Mouse (Mus musculus): ENCODE data around the gene Scn3a. TPM values are rescaled to one million over a fixed set of nuclear protein-coding genes. Genes with fewer than 3 reads are reported as not detected.

The Scn3a gene
- total RNA-seq, 2 experiments from 2014 or later = 0.77 to 1.1 TPM

Other genes starting within 250 kb of the Scn3a start
- 1 to 10 TPM; 1.4 to 1.5 TPM for gene Slc38a11, start 203.6 kb downstream of the Scn3a start, total RNA-seq (2021)
- 1 to 10 TPM; 1.2 to 1.8 TPM for gene Scn2a, start 53.1 kb upstream of the Scn3a start, total RNA-seq (2021)